Mouse (Mus musculus) kidney, postnatal 14 days (tissue): ENCODE data around the gene Gm13103.
"Not testable (repeated sequence)": the region's sequence is repeated elsewhere in the genome, so short reads cannot be mapped to it uniquely, and the experiment has no call there.

Experiments used
- DNase-seq: peaks from one replicate; pipeline ENCODE4 v3.0.0; 2022; ENCODE audit warnings: mixed read lengths

Gene Gm13103

DNA sequence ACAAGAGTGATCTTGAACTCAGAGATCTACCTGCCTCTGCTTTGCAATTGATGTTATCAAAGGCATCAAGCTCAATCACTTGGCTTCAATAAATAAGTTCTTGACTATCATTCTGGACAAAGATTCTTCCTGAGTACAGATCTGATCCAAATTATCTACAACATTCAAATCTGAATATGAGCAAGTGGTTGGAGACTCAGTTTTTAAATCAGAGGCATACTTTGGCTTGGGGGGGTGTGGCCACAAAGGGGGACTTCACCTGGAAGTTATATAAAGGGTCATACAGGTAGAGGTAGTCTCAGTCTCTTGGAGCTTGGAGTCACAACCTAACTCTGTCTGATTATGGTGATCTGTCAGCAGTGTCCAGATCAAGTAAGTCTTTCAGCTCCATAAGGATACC is at the start of gene Gm13103:
TSS of gene Gm13103 (plus strand) at position 301 of the 400 bp plus-strand sequence.
- not testable (repeated sequence) for DNase-seq

- DNase-seq: no peak
Observed at GRCm38 (mm10) chr4:143815993-143816392, 30.3 kb upstream of the Gm13103 start, which contains the start of gene Gm13084. Gene Gm13084 (minus strand): TSS chr4:143816093.

DNA sequence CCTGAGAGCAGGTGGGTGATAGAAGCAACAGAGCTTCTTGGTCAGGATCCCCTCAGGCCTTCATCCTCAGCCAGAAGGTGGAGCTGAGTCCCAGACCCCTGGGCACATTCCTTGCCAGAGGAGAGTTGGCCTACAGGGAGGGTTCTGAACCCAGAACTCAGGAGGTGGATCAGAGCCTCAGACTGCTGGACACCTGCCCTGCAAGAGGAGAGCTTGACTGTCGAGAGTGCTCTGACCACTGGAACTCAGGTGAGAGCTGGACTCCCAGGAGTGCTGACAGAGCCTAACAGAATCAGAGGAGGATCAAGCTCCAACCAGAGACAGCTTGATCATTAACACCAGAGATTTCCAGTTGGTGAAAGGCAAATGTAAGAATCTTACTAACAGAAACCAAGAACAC is 36.1 kb downstream of the Gm13103 start:
- not testable (repeated sequence) for DNase-seq

GRCm38 (mm10) chr4:143894406-143894805 is 48.1 kb downstream of the Gm13103 start:
- not testable (repeated sequence) for DNase-seq

GRCm38 (mm10) chr4:143900280-143900679 is 54.0 kb downstream of the Gm13103 start, which contains the start of gene Pramef6:
Gene Pramef6 (minus strand): TSS chr4:143900380.
- not testable (repeated sequence) for DNase-seq
